Mouse (Mus musculus): ENCODE results near the gene Arel1. TPM values are rescaled to one million over a fixed set of nuclear protein-coding genes. Genes with fewer than 3 reads are reported as not detected.

Gene Arel1
- polyA plus RNA-seq, 1 experiment from 2014 or later: 41.0 TPM

DNA sequence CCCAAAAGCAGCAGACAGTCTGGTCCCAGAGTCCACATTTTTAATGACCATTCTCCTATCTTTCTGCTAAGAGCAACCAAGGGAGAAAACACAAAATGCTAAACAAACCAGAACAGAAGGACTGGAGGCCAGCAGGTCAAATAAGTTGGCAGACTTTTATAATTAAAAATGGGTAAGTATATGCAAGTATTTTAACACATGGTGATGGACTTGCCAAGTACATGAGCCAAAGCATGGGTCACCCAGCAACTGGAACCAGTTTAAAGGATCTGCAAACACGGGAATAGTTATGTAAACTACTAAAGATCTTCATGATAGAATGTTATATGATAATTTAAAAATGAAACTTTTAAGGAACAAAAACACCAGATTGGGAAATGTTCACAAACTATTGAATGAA, 18.3 kb downstream of the Arel1 start:
- no peaks in the 10 kb centered on the region for H3K4me1 ChIP-seq (replicated peaks; ENCODE audit: control insufficient read depth, insufficient read depth, low read length)
- 84% methylated on average over 1 of the region's 1 CpGs for WGBS
- H3K36me3 ChIP-seq (replicated peaks; ENCODE audit: control insufficient read depth, insufficient read depth): peaks cover 44% of the 10 kb centered on the region
- H3K4me2 ChIP-seq (replicated peaks): no peak overlapping the region
- no peak overlapping the region for H3K4me3 ChIP-seq (replicated peaks; ENCODE audit: low read length)
- ATAC-seq (ENCODE audit: low FRiP score) (no peak), DNase-seq (ENCODE audit: low spot score) (no peak)
- H3K9ac ChIP-seq: no peak overlapping the region
- no peaks in the 10 kb centered on the region for H3K9me3 ChIP-seq (ENCODE audit: control insufficient read depth, low read length)
- no peak overlapping the region for H3K27ac ChIP-seq
- no peaks in the 10 kb centered on the region for H3K27me3 ChIP-seq (ENCODE audit: control insufficient read depth, insufficient read depth, low read length)

DNA sequence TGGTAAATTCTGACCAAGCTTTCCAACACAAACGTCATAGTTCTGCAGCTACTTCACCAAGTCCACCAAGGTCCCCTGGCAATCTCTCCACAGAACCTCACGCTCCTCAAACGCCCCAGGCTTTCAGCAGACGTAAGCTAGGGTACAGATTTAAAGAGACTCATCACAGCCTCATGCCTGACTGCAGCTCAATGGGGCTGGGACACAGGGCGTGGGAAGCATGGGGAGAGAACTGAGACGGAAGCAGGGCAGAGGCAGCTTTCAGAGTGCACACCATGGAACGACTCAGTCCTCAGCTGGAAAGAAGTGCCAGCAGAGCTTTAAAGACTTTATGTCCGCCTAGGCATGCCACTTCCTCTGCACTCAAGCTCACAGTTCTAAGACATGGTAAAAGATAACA, 19.2 kb downstream of the Arel1 start:
- no peak for ATAC-seq (ENCODE audit: low FRiP score)
- Histone ChIP-seq H3K36me3 (replicated peaks; ENCODE audit: control insufficient read depth, insufficient read depth) (peaks cover 51% of the 10 kb centered on the region), H3K9ac (no peak overlapping the region)

DNA sequence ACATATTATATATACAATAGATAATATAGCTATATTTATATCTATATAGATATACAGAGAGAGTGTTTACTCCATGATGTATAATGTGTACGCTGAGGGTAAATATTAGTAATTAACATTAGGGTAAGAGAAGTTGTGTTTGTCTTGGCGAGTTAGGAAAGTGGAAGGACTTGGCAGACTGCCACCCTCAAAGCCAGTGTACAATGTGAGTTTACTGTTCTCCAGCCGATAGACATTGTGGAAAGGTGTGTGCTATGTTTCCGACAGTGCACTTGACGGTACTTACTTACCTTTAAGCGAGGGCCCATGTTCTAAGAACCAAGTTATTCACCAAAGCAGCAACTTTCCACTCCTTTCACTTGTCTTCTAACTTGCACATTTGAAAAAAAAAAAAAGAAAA, 19.9 kb downstream of the Arel1 start:
- no peaks in the 10 kb centered on the region for H3K4me1 ChIP-seq (replicated peaks; ENCODE audit: control insufficient read depth, insufficient read depth, low read length)
- H3K27me3 ChIP-seq (ENCODE audit: control insufficient read depth, insufficient read depth, low read length): no peaks in the 10 kb centered on the region
- no peak for DNase-seq (ENCODE audit: low spot score)
- no peak overlapping the region for H3K27ac ChIP-seq
- no peak for ATAC-seq (ENCODE audit: low FRiP score)
- H3K4me3 ChIP-seq (replicated peaks; ENCODE audit: low read length): no peak overlapping the region
- H3K4me2 ChIP-seq (replicated peaks): no peak overlapping the region
- H3K9ac ChIP-seq: no peak overlapping the region
- H3K36me3 ChIP-seq (replicated peaks; ENCODE audit: control insufficient read depth, insufficient read depth): peaks cover 51% of the 10 kb centered on the region
- whole genome bisulfite sequencing: 92% methylated on average over 6 of the region's 6 CpGs
- no peaks in the 10 kb centered on the region for H3K9me3 ChIP-seq (ENCODE audit: control insufficient read depth, low read length)

More for the DNA sequence above, 19.2 kb downstream of the Arel1 start:
- Histone ChIP-seq H3K27me3 (ENCODE audit: control insufficient read depth, insufficient read depth, low read length) (no peaks in the 10 kb centered on the region), H3K27ac (no peak overlapping the region), H3K4me3 (replicated peaks; ENCODE audit: low read length) (no peak overlapping the region), H3K4me2 (replicated peaks) (no peak overlapping the region), H3K4me1 (replicated peaks; ENCODE audit: control insufficient read depth, insufficient read depth, low read length) (no peaks in the 10 kb centered on the region), H3K9me3 (ENCODE audit: control insufficient read depth, low read length) (no peaks in the 10 kb centered on the region)
- 39% methylated on average over 8 of the region's 8 CpGs for whole genome bisulfite sequencing
- DNase-seq (ENCODE audit: low spot score): no peak

DNA sequence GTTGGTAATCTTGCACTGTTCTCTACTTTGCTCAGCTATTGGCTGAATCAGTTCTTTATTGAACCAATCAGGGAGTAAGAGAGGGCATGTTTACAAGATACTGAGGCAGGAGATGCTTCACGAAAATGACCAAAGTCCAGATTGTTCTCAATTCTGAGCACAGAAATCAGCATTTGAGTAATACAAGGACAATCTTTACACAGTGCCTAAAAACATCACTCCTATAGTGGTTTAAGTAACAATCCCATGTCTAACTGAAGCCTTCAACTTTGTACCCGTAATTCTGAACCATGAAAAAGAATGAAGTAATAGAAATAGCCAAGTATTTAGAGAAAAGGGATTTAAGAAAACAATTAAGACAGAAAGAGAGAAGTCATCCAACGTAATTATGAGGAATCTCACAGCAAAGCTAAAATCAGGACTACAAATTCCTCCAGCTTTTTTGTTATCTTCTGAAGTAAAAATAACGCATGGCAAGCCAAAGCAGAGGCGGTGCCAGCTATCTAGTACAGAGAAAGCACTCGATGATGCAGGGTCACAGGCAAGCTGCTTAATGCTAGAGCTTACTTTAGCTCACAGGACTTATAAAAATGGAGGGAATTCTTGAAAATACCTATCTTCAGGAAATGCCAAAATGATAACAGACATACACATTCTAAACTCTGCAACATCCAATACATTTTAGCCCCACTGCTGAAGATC, 22.0 kb downstream of the Arel1 start:
- 96% methylated on average over 6 of the region's 6 CpGs for WGBS
- DNase-seq (ENCODE audit: low spot score): no peak
- no peak for ATAC-seq (ENCODE audit: low FRiP score)
- H3K27ac ChIP-seq: no peak overlapping the region
- no peak overlapping the region for H3K9ac ChIP-seq
- H3K27me3 ChIP-seq (ENCODE audit: control insufficient read depth, insufficient read depth, low read length): no peaks in the 10 kb centered on the region
- no peak overlapping the region for H3K4me2 ChIP-seq (replicated peaks)
- H3K4me3 ChIP-seq (replicated peaks; ENCODE audit: low read length): no peak overlapping the region
- peaks cover 61% of the 10 kb centered on the region for H3K36me3 ChIP-seq (replicated peaks; ENCODE audit: control insufficient read depth, insufficient read depth)
- H3K4me1 ChIP-seq (replicated peaks; ENCODE audit: control insufficient read depth, insufficient read depth, low read length): no peaks in the 10 kb centered on the region
- no peaks in the 10 kb centered on the region for H3K9me3 ChIP-seq (ENCODE audit: control insufficient read depth, low read length)

DNA sequence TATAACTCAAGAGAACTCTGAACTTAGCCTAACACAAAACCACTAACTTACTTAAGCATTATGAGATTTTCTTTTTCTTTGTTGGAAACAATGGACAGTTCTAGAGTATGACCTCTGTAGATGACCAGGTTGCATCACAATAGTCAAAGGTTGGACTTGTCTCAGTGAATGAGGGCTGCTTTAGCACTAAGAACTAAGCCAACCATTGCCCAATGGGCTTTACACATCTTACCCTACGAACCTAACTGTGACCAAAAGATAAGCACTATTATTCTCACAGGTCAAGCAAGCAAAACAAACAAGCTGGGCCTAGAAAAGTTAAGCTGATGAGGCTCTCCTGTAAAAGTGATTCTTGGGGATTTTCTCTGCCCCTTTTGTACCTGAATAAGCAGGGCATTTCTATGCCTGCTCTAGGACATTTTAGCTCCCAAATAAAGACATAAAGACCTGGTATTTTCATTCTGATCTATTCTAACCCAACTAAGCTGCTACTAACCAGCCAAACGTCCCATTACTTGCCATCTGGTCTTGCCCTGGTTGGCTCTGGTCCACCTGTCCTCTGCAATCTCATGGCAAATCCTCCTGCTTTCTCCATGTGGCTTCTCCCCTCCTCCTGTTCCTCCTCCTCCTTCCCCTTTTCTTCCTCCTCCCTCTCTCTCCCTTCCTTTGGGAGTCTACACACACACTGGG, 22.7 kb downstream of the Arel1 start:
- Histone ChIP-seq H3K36me3 (replicated peaks; ENCODE audit: control insufficient read depth, insufficient read depth) (peaks cover 67% of the 10 kb centered on the region), H3K27ac (no peak overlapping the region), H3K27me3 (ENCODE audit: control insufficient read depth, insufficient read depth, low read length) (no peaks in the 10 kb centered on the region), H3K4me1 (replicated peaks; ENCODE audit: control insufficient read depth, insufficient read depth, low read length) (no peaks in the 10 kb centered on the region), H3K4me3 (replicated peaks; ENCODE audit: low read length) (no peak overlapping the region), H3K9me3 (ENCODE audit: control insufficient read depth, low read length) (no peaks in the 10 kb centered on the region), H3K4me2 (replicated peaks) (no peak overlapping the region), H3K9ac (no peak overlapping the region)
- WGBS: 91% methylated on average over 2 of the region's 2 CpGs
- ATAC-seq (ENCODE audit: low FRiP score) (no peak), DNase-seq (ENCODE audit: low spot score) (no peak)

DNA sequence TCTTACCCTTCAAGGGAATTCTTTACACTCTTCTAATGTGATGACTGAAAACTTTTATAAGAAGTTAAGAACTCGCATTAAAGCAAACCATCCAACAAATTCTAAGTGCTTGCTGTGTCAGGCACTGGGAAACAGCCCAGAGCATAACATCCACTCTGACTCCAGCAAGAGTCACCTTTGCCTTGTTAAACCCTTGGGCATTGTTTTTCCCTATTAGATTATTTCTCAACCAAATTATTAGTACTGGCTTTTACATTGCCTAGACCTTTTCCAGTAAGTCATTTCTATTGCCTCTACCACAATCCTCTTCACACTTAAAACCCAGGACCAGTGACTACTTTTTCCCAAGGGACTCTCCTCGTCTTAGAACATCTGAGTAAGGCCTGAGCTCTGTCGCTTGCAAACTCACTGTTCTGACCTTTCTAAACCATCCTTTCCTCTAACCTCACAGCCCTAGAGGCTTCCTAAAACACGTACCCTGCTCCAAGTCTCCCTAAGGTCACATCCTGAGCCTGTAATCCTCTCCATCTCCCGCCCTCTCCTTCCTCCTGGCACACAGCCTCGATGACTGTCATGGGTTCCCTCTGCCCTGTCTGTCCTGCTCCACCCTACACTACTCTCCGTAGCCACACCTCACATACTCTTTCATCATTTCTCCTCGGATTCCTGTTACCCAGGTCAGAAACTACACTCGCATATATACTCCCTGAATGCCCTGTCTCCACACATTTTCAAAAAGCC, 25.7 kb downstream of the Arel1 start:
- DNase-seq (ENCODE audit: low spot score) (no peak), ATAC-seq (ENCODE audit: low FRiP score) (no peak)
- no peak overlapping the region for H3K4me3 ChIP-seq (replicated peaks; ENCODE audit: low read length)
- H3K27ac ChIP-seq: no peak overlapping the region
- WGBS: 90% methylated on average over 9 of the region's 9 CpGs
- H3K9ac ChIP-seq: no peak overlapping the region
- no peaks in the 10 kb centered on the region for H3K4me1 ChIP-seq (replicated peaks; ENCODE audit: control insufficient read depth, insufficient read depth, low read length)
- peaks cover 80% of the 10 kb centered on the region for H3K36me3 ChIP-seq (replicated peaks; ENCODE audit: control insufficient read depth, insufficient read depth)
- no peak overlapping the region for H3K4me2 ChIP-seq (replicated peaks)
- H3K9me3 ChIP-seq (ENCODE audit: control insufficient read depth, low read length): no peaks in the 10 kb centered on the region
- H3K27me3 ChIP-seq (ENCODE audit: control insufficient read depth, insufficient read depth, low read length): no peaks in the 10 kb centered on the region

DNA sequence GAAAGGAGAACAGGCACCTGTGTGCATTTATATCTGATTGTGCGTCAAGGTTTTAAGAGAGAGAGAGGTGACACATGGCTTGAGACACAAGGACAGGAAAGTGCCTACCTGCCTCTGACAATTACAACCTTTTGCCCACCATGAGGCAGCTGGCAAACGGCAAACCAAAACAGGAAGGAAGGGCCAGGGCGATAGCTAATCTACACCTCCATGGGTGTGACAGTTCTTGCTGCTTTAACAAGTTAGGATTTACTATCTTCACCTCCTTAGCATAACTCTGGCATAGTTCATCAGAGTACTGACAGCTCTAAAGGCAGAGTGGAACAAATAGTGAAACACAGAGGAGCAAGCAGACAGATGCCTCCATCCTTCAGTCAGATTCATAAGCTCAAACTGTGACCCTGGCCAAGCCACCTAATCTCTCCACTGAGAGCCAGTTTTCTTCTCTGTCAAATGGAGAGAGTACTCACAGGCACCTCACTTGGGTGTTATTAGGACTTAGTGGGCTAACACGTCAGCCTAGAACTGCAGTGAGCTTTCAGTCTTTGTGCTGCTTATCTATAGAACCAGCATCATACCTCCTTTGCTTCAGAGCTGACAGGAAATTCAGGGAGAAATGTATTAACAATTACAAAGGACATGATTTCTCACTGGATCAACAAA, 26.4 kb downstream of the Arel1 start:
- Histone ChIP-seq H3K9me3 (ENCODE audit: control insufficient read depth, low read length) (no peaks in the 10 kb centered on the region), H3K4me2 (replicated peaks) (no peak overlapping the region), H3K36me3 (replicated peaks; ENCODE audit: control insufficient read depth, insufficient read depth) (peaks cover 80% of the 10 kb centered on the region), H3K4me1 (replicated peaks; ENCODE audit: control insufficient read depth, insufficient read depth, low read length) (no peaks in the 10 kb centered on the region), H3K4me3 (replicated peaks; ENCODE audit: low read length) (no peak overlapping the region), H3K27ac (no peak overlapping the region), H3K27me3 (ENCODE audit: control insufficient read depth, insufficient read depth, low read length) (no peaks in the 10 kb centered on the region), H3K9ac (no peak overlapping the region)
- ATAC-seq (ENCODE audit: low FRiP score) (no peak), DNase-seq (ENCODE audit: low spot score) (no peak)
- whole genome bisulfite sequencing: 92% methylated on average over 4 of the region's 4 CpGs

DNA sequence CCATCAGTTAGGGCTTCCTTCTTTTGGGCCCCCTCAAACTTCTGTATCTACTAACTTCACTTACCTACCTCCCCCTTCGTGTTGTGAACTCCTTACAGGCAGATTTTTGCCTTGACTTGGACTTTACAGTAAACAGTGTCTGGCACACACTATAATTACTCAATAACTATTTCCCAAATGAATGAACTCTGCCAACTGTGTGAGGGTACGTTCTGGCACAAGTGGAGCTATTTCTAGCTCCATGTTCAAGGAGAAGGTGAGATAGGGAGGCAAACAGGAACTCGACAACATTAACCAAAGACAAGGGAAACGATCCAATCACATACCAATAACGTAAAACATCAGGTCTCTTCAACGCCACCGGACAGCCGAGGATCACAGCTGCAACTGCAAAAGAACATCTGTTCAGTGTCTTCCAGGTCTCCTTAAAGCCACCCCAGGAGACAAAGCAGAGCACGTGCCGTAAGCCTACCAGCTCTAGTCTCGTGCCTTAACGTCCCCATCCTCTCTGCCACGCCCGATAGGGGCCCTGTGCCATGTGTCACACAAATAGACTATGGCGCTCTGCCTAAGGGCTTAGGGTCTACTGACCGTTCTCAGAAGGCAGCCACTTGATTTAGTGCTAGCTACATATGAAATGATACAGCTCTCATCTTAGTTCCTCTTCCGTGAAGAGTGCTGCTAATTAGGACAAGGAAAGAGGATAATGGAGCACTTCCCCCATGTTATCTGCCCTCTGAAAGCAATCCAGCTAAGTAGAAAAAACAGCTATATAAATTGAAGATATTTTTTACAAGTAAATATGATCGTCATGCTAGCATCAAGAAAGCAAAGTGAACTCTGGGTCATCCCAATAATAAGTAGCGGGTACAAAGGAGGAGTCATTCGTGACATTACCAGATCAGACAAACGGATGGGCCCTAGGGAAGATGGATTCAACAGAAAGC, 27.4 kb downstream of the Arel1 start:
- H3K4me1 ChIP-seq (replicated peaks; ENCODE audit: control insufficient read depth, insufficient read depth, low read length): no peaks in the 10 kb centered on the region
- no peak for ATAC-seq (ENCODE audit: low FRiP score)
- H3K4me3 ChIP-seq (replicated peaks; ENCODE audit: low read length): no peak overlapping the region
- H3K36me3 ChIP-seq (replicated peaks; ENCODE audit: control insufficient read depth, insufficient read depth): peaks cover 80% of the 10 kb centered on the region
- no peak overlapping the region for H3K4me2 ChIP-seq (replicated peaks)
- 91% methylated on average over 21 of the region's 21 CpGs for WGBS
- no peak overlapping the region for H3K9ac ChIP-seq
- no peak overlapping the region for H3K27ac ChIP-seq
- no peak for DNase-seq (ENCODE audit: low spot score)
- H3K27me3 ChIP-seq (ENCODE audit: control insufficient read depth, insufficient read depth, low read length): no peaks in the 10 kb centered on the region
- H3K9me3 ChIP-seq (ENCODE audit: control insufficient read depth, low read length): no peaks in the 10 kb centered on the region
